Mouse (Mus musculus): ENCODE measurements at regions not wholly inside any gene's neighbourhood (a gene's known extent, or its start where the extent isn't known, plus 50 kb on each side); places are given as distances from the start of the nearest gene placed in this dataset.
A peak's percentile ranks its signal among the peaks of the same experiment; 100 is the strongest.

DNA sequence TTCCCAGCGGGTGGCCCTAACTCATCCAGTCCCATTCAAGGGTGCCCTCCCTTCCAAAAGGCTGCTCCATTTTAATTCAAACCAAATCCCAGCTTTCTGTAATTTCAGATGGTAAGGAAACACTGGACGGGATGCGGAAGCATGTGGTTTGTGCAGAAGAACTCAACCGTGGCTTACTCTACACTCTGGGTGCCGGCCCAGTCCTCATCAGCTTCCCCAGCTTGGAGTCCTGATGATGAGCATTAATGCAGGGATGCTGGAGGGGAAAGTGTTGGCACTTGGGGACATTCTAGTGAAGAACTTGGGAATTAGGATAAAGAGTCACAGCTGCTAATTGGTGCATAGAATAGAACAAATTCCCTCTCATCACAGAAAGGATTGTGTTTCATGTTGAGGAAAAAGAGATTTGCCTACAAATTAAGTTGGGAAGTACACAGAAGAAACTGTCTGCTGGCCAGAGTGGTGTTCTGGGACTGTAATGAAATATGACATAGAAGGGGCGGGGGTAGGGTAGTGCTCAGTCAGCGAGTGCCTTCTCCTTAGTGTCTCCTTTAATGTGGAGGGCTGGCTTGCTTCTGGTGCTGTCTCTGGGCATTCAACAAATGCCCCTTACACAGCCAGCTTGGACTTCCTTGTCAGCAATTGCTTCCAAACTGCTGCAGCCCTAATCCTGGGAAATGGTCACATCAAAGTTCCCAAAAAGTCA, 285.0 kb upstream of the Bmper start:
- 48% methylated on average over 7 of the region's 7 CpGs for WGBS
- no peak overlapping the region for H3K9ac ChIP-seq (ENCODE audit: low read depth, low read length)
- H3K27me3 ChIP-seq (replicated peaks; ENCODE audit: control insufficient read depth, insufficient read depth, low read length): no peaks in the 10 kb centered on the region
- H3K36me3 ChIP-seq (ENCODE audit: control insufficient read depth, insufficient read depth, low read length): no peaks in the 10 kb centered on the region
- H3K4me2 ChIP-seq (ENCODE audit: low read depth, low read length): no peak overlapping the region
- H3K27ac ChIP-seq (replicated peaks; ENCODE audit: low read depth, low read length): no peak overlapping the region
- H3K4me1 ChIP-seq (ENCODE audit: control insufficient read depth, insufficient read depth, low read length): peaks cover 8% of the 10 kb centered on the region
- no peak overlapping the region for H3K4me3 ChIP-seq (ENCODE audit: low read depth, low read length)
- peak; percentile 54 for DNase-seq (ENCODE audit: low spot score)
- no peaks in the 10 kb centered on the region for H3K9me3 ChIP-seq (ENCODE audit: control insufficient read depth, low read length)
- no peak for ATAC-seq (ENCODE audit: low read depth)

DNA sequence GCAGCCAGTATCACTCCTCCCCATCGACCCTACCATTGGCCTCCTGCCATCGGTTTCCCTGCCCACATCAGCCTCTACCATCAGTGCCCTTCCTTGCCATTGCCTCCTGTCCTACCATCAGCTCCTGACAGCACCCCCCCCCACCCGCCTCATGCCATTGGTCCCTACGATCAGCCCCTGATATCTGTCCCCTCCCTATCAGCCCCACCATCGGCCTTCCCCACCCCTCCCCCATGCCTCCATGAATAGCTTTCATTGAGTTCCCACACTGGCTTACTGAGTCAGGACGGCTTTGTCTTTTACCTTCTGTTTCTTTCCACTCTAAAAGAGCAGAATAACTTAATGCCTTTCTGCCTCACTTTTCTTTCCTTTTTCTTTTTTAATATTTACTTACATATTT, 277.9 kb upstream of the Bmper start:
- no peak for ATAC-seq (ENCODE audit: low read depth)
- WGBS: 69% methylated on average over 6 of the region's 6 CpGs
- Histone ChIP-seq H3K27ac (replicated peaks; ENCODE audit: low read depth, low read length) (no peak overlapping the region), H3K36me3 (ENCODE audit: control insufficient read depth, insufficient read depth, low read length) (no peaks in the 10 kb centered on the region), H3K4me3 (ENCODE audit: low read depth, low read length) (no peak overlapping the region), H3K9ac (ENCODE audit: low read depth, low read length) (no peak overlapping the region), H3K27me3 (replicated peaks; ENCODE audit: control insufficient read depth, insufficient read depth, low read length) (no peaks in the 10 kb centered on the region), H3K9me3 (ENCODE audit: control insufficient read depth, low read length) (no peaks in the 10 kb centered on the region), H3K4me2 (ENCODE audit: low read depth, low read length) (no peak overlapping the region), H3K4me1 (ENCODE audit: control insufficient read depth, insufficient read depth, low read length) (peaks cover 5% of the 10 kb centered on the region)
- no peak for DNase-seq (ENCODE audit: low spot score)

DNA sequence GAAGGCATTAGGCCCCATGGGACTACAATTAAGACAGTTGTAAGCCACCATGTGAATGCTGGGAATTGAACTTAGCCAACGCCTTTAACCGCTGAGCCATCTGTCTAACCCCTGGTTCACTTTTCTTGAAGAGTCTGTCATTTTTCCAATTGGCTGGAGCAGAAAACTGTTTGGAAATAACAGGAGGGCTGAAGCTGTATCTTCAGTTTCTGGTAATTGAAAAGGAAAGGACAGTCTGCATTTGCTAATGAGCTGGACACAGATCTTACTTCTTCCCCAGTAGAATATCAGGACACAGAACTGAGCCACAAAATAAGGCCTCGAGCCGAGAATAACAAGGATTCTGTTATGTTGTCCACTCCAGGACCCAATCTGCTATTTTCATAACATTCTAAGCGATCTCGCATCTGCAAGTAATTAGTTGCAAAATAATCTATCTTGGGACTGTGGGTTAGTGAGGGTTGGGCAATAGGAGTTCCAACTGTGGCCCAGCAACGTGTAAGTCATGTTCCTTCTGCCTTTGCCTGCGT, 277.4 kb upstream of the Bmper start:
- DNase-seq (ENCODE audit: low spot score) (peak; percentile 71), ATAC-seq (ENCODE audit: low read depth) (peak; percentile 30; the same call in 1 of the 2 replicates)
- H3K9me3 ChIP-seq (ENCODE audit: control insufficient read depth, low read length): no peaks in the 10 kb centered on the region
- H3K4me2 ChIP-seq (ENCODE audit: low read depth, low read length): no peak overlapping the region
- no peak overlapping the region for H3K9ac ChIP-seq (ENCODE audit: low read depth, low read length)
- no peak overlapping the region for H3K4me3 ChIP-seq (ENCODE audit: low read depth, low read length)
- 50% methylated on average over 8 of the region's 8 CpGs for WGBS
- H3K4me1 ChIP-seq (ENCODE audit: control insufficient read depth, insufficient read depth, low read length): peaks cover 5% of the 10 kb centered on the region
- no peak overlapping the region for H3K27ac ChIP-seq (replicated peaks; ENCODE audit: low read depth, low read length)
- no peaks in the 10 kb centered on the region for H3K27me3 ChIP-seq (replicated peaks; ENCODE audit: control insufficient read depth, insufficient read depth, low read length)
- H3K36me3 ChIP-seq (ENCODE audit: control insufficient read depth, insufficient read depth, low read length): no peaks in the 10 kb centered on the region

DNA sequence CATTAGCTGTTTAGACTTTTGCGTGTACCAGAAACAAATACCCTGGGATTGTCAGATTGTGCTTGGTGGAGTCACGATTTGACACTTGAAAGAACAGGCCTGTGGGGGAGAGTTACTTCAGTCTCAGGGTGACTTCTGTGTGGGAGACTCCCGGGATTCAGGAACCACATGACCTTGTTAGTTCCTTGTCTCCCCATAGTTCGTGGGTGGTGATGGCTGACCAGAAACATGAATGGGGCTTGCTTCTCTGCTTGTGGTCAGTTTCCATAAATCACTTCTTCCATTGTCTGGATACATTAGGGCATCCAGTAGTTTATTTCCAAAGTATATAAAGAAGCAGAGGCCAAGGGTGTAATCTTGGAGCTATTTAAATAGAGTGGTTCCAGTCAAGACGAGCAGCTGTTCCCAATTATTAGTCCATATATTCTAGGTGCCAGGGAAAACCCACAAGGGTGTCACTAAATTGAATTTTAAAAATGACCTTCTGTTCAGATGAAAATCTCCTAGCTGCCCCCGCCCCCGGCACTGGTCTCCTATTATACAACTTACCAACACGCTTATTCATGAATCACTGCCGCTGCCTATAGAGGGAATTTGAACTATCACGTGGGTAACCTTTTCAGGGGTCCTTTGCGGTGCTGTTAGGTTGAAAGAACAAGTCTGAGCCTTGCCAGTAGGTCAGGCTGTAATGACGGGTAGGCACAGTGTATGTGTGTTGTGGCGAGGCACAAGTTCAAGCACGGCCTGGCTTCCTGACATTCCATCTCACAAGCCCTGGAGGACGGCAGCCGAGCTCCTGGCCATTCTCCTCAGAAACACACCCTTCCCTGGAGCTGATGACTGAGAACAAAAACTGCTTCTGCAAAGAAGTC, 270.1 kb upstream of the Bmper start:
- H3K4me1 ChIP-seq (ENCODE audit: control insufficient read depth, insufficient read depth, low read length): 0 out of 2 replicates have a peak, but pooled peaks cover 4% of the 10 kb centered on the region
- H3K4me2 ChIP-seq (ENCODE audit: low read depth, low read length): no peak overlapping the region
- H3K9me3 ChIP-seq (ENCODE audit: control insufficient read depth, low read length): no peaks in the 10 kb centered on the region
- H3K9ac ChIP-seq (ENCODE audit: low read depth, low read length): no peak overlapping the region
- WGBS: 46% methylated on average over 16 of the region's 16 CpGs
- no peaks in the 10 kb centered on the region for H3K27me3 ChIP-seq (replicated peaks; ENCODE audit: control insufficient read depth, insufficient read depth, low read length)
- H3K36me3 ChIP-seq (ENCODE audit: control insufficient read depth, insufficient read depth, low read length): no peaks in the 10 kb centered on the region
- H3K4me3 ChIP-seq (ENCODE audit: low read depth, low read length): no peak overlapping the region
- peak; percentile 57 for DNase-seq (ENCODE audit: low spot score)
- H3K27ac ChIP-seq (replicated peaks; ENCODE audit: low read depth, low read length): no peak overlapping the region
- no peak for ATAC-seq (ENCODE audit: low read depth)

DNA sequence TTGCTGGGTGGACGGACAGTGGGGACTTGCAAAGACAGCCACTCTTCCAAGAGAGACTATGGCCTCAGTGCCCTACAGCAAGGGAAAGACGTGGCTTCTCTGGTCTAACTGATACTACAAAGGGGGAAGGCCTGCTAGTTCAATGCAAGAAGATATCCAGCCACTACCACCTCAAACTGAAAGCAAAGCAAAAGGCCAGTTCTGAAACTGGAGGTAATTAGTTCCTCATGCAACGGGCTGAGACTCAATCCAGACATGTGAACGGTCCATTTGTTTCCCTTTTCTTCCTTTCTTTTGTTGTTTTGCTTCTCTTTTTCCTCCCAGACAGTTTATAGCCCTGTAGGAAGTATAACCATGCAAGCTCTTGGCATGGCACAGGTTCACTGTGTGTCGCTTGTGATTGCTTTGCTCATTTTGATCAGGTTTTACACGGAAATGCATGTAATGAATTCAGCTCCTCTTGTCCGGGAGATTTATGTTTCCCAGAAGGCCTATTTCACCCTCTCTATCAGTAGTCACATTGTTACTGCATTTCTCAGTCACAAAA, 260.5 kb upstream of the Bmper start:
- Histone ChIP-seq H3K27me3 (replicated peaks; ENCODE audit: control insufficient read depth, insufficient read depth, low read length) (no peaks in the 10 kb centered on the region), H3K9me3 (ENCODE audit: control insufficient read depth, low read length) (no peaks in the 10 kb centered on the region), H3K36me3 (ENCODE audit: control insufficient read depth, insufficient read depth, low read length) (no peaks in the 10 kb centered on the region), H3K4me2 (ENCODE audit: low read depth, low read length) (no peak overlapping the region), H3K4me1 (ENCODE audit: control insufficient read depth, insufficient read depth, low read length) (peaks cover 7% of the 10 kb centered on the region), H3K4me3 (ENCODE audit: low read depth, low read length) (no peak overlapping the region), H3K9ac (ENCODE audit: low read depth, low read length) (no peak overlapping the region), H3K27ac (replicated peaks; ENCODE audit: low read depth, low read length) (no peak overlapping the region; the same call in 1 of the 2 replicates)
- 38% methylated on average over 7 of the region's 7 CpGs for WGBS
- DNase-seq (ENCODE audit: low spot score): no peak
- ATAC-seq (ENCODE audit: low read depth): no peak

DNA sequence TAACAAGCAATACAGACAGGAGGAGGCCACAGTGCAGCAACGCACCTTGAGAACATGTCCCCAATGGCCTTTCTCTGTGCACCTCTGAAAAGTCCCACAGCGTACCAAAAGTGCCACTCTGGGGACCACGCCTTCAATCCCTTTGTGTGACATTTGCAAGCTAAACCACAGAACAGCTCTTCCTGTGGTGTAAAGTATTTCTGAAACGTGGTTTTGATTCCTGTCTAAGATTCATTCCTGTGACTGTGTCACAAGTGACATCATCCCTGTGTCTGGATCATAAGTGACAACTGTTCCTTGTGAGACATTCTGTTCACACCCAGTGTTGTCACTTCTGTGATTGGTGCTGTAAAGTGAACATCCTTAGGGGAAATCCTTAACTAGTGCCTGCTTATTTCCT, 251.6 kb upstream of the Bmper start:
- Histone ChIP-seq H3K9ac (ENCODE audit: low read depth, low read length) (no peak overlapping the region), H3K4me1 (ENCODE audit: control insufficient read depth, insufficient read depth, low read length) (no peaks in the 10 kb centered on the region), H3K27ac (replicated peaks; ENCODE audit: low read depth, low read length) (no peak overlapping the region), H3K4me2 (ENCODE audit: low read depth, low read length) (no peak overlapping the region), H3K9me3 (ENCODE audit: control insufficient read depth, low read length) (no peaks in the 10 kb centered on the region), H3K27me3 (replicated peaks; ENCODE audit: control insufficient read depth, insufficient read depth, low read length) (no peaks in the 10 kb centered on the region), H3K4me3 (ENCODE audit: low read depth, low read length) (no peak overlapping the region), H3K36me3 (ENCODE audit: control insufficient read depth, insufficient read depth, low read length) (no peaks in the 10 kb centered on the region)
- 72% methylated on average over 4 of the region's 4 CpGs for WGBS
- DNase-seq (ENCODE audit: low spot score) (no peak), ATAC-seq (ENCODE audit: low read depth) (no peak)

DNA sequence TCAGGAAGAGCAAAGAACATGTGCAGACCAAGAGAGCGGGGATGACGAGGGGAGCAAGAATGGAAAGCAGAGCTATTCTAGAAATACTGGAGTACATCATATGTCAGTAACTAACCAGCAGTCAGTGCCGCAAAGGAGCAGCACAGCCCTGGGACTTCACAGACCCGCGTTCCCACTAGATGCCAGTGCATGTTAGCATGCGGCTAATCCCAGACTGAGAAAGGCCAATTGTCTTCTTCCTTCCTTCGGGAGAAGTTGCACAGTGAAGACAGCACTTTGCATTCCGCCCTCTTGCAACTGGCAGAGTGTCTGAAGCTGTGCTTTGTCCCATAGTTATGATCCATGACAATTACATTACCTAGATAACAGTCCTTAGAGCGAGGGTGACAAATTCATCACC, 246.1 kb upstream of the Bmper start:
- Histone ChIP-seq H3K27me3 (replicated peaks; ENCODE audit: control insufficient read depth, insufficient read depth, low read length) (no peaks in the 10 kb centered on the region), H3K4me2 (ENCODE audit: low read depth, low read length) (no peak overlapping the region), H3K9me3 (ENCODE audit: control insufficient read depth, low read length) (no peaks in the 10 kb centered on the region), H3K4me3 (ENCODE audit: low read depth, low read length) (no peak overlapping the region), H3K36me3 (ENCODE audit: control insufficient read depth, insufficient read depth, low read length) (no peaks in the 10 kb centered on the region), H3K27ac (replicated peaks; ENCODE audit: low read depth, low read length) (no peak overlapping the region), H3K9ac (ENCODE audit: low read depth, low read length) (no peak overlapping the region), H3K4me1 (ENCODE audit: control insufficient read depth, insufficient read depth, low read length) (peaks cover 12% of the 10 kb centered on the region; the same call in 1 of the 2 replicates)
- 59% methylated on average over 9 of the region's 9 CpGs for WGBS
- ATAC-seq (ENCODE audit: low read depth): no peak
- no peak for DNase-seq (ENCODE audit: low spot score)

DNA sequence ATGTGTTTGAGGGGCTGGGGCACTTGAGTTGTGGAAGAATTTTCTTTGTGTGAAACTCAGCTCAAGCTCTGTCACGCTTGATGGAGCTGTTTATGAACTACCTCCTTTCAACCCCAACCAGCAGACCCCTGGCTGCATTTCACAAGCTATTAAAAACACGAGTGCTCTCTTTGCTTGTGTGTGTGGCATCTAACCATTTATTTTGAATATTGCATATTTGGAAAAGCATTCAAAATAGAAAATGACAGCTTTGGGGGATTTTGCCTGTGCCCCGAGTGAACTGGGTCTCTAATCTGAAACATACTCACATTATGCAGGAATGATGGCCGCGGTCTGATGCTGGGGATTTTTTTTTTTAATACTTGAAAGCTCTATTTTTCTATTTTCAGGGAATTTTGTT, 243.2 kb upstream of the Bmper start:
- Histone ChIP-seq H3K4me1 (ENCODE audit: control insufficient read depth, insufficient read depth, low read length) (peaks cover 12% of the 10 kb centered on the region; the same call in 1 of the 2 replicates), H3K27me3 (replicated peaks; ENCODE audit: control insufficient read depth, insufficient read depth, low read length) (no peaks in the 10 kb centered on the region), H3K4me2 (ENCODE audit: low read depth, low read length) (no peak overlapping the region), H3K9me3 (ENCODE audit: control insufficient read depth, low read length) (no peaks in the 10 kb centered on the region), H3K36me3 (ENCODE audit: control insufficient read depth, insufficient read depth, low read length) (no peaks in the 10 kb centered on the region), H3K9ac (ENCODE audit: low read depth, low read length) (no peak overlapping the region), H3K27ac (replicated peaks; ENCODE audit: low read depth, low read length) (peak overlapping the region; percentile 33; the same call in 1 of the 2 replicates), H3K4me3 (ENCODE audit: low read depth, low read length) (no peak overlapping the region)
- DNase-seq (ENCODE audit: low spot score): peak; percentile 75
- WGBS: 31% methylated on average over 5 of the region's 5 CpGs
- ATAC-seq (ENCODE audit: low read depth): no peak
